Mouse (Mus musculus): ENCODE data around the gene Ddc.

Ddc gene

DNA sequence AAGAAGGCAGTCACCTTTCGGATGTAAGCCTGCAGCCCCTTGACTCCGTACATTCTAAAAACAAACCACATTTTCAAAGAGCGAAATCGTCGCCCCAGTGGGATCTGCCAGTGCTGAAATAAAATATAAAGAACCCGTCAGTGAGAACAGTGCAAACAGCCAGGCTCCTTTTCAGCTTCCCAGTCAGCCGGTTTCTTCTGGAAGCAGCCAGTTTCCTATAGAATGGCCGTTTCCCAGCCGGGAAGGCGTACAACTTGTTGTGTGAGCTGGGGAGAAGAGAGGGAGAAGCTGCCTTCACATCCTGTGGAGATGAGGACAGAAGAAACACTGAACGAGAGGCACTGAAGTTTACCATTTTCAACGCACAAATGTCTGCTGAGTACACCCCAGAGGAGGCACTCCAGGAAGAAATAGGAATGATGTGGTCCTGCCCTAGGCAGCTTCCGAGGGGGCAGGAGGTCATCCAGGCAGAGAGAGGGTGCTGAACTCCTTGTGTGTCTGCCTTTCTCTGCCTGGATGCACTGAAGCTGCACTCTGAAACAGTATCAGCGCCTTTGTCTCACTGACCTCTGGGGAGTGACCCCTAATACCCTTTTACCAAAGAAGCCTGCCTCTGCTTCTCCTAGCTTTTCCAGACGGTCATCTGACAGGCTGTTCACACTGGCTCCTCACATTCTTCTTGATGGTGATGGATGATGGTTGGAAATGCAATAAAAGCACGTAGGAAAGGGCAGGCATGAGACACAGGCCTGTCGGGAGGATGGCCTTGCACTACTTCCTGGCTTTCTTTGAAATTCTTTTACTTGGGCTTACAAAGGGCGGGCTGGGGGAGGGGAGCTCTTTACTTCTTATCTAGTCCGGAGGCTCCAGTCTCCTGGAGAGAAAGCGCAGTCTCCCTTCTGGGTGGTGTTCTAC is 75.5 kb downstream of the Ddc start:
- DNase-seq, result no peak

DNA sequence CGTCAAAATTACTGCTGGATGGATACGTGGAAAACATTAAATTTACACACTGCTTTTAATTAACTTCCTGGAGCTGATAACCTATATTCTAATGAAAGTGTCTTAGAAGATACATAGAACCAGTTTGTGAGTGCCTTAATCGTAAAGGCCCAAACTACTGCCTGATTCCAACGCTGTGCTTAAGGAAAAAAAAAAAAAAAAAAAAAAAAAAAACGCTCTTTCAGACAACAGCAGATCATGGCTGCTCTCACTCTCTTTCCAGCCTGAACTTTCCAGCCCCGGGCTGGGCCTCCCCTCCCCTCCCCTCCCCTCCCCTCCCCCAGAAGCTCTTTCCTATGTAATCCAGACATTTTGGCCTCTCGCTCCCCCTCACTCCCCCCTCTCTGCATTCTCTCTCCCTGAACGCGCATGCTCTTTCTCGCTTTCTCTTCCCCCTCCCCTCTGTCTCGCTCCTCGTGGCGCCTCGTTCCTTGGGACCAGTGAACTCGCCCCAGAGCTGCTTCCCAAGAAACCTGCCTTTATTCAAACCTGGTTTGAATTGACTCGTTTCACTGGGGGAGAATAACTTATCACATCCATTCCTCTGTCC is 76.5 kb downstream of the Ddc start:
- no peak for DNase-seq

DNA sequence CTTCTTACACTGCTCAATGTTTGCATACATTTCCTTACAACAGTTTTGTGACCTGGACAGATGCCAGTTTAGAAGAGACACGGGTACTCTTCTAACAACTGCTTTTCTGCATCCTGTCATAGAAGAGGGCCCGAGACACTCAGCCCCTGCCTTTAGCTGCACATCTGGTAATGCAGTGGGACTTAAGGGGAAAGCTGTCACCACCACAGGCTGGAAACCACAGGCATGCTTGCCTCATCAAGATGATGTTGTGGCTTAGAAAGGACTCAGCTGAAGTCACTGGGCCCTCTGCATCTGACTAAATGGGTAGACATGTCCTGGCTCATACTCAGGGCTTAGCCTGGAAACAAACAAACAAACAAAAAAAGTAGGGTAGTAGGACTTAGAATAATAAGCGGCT is 77.2 kb downstream of the Ddc start:
- no peak for DNase-seq

DNA sequence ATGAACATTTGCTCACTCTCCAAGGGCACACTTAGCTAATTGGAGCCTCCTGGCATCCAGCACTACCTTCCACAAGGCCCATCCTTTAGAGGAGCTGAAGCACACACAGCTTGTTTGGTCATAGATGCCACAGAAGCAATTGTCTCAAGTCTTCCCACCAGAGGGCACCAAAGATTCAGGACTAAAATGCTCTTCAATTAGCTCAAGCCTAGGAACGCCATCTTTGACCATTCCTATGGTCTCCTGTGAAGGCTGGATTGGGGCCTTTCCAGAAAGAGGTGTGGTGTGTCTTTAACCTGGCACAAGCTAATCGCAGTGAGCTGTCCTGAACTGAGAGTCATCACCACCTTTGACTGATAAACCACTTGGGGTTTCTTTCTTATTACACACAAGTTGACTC is 77.7 kb downstream of the Ddc start:
- peak; percentile 68 for DNase-seq

DNA sequence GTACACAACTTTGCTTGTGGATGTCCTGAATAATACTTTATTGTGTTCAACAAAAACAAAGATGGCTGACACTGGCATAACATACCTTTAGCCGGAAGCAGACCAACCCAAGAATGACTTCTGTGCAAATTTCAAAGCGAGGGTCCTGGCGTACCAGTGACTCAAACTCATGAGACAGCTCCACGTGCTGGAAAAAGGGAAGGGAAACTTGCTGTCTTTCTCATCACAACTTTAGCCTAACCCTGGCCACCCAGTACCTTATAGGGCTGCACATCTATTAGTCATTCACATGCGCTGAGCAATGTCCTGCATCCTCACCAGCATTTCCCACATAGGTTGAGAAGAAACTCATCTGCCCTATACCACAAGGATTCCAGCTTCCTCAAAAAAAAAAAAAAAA is 78.7 kb downstream of the Ddc start:
- no peak for DNase-seq

DNA sequence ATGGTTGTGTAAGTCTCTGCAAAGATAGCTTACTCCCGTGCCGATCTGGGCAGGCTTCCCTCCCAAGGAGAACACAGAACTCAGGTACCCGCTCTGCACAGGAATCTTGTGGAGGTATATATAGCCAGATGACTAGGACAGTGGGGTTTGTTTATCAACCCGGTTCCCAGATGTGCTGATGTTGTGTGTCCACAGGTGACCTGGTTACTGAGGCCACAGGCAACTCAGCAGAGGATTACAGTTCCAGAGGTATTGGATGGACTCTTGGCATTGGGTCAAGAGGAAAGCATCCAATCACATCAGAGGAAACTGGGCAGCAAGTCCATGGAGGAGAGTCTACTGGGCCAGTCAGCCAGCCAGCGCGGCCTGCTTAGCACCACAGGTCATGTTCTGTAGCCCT is 79.1 kb downstream of the Ddc start:
- DNase-seq, result no peak

DNA sequence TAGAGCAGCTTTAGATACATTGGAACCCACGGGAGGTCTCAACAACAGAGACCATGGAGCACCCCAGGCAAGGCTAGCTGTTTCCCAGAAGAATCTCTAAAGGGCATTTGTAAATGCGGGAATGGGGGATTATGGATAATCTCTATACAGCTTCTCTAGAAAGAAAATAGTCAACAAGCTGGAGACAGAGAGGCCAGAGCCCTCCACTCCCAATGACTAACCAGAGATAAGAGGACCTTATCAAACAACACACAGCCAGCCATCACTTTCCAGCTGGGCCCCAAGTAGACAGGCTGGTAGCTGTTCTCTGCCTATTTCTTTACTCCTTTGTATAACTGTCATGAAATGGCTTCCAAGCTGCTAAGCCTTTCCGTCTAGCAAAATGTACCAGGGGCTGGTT is 82.2 kb downstream of the Ddc start:
- DNase-seq, result no peak

DNA sequence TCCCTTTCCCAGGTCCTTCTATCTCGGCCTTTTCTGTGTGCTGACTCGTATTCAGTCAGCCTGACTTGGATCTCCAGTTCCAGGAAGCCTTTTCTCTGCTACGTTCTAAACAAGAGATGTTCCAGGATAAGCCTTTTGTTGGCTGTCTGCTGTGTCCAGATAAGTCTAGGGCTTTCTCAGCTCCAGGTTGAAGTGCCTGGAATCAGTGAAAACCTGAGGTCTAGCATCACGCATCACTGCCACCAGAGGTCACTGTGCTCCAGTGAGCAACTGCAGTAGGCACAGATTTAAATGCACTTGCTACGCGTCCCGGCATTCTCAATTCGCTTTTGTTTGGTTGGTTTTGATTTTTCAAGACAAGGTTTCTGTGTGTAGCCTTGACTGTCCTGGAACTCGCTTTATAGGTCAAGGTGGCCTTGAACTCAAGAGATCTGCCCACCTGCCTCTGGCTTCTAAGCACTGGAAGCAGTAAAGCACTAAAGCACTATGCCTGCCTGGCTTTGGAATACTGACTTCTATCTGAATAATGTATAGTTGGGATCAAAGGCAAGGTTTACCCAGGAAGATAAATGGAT is 86.0 kb downstream of the Ddc start:
- peak; percentile 62 for DNase-seq

DNA sequence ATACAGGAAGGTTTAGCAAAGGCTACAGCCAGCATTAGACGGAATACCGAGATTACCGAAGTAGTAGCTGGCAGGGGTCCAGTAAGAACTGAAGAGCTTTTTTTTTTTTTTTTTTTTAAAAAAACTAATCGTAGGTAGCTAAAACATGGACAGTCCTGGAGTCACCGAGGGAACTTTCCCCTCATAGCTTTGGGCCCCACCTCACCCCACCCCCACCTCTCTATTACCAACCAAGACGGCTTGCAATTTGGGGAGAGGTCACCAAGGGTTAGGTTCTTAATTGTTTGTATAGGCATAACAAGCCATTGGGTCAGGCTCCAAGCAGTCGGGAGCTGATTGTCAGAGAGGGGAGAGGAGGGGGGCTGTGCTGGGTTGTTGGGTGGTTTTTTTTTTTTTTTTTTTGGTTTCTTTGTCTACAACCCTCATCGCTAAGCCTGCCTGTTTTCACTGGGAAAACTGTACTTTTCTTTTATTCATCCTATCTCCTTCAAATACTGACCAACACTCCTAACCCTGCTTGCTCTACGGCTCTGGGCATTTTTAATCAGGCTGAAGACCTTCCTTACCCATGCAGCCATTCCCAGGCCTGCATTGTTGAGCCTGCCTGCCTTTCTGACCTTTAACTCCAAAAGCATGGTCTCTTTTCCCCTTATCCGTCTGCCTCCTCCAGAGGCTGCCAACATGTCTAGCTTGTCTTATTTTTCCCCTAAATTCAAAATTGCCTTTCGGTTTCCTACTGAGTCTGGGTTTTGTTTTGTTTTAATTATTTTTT is 88.4 kb downstream of the Ddc start:
- DNase-seq, result no peak

DNA sequence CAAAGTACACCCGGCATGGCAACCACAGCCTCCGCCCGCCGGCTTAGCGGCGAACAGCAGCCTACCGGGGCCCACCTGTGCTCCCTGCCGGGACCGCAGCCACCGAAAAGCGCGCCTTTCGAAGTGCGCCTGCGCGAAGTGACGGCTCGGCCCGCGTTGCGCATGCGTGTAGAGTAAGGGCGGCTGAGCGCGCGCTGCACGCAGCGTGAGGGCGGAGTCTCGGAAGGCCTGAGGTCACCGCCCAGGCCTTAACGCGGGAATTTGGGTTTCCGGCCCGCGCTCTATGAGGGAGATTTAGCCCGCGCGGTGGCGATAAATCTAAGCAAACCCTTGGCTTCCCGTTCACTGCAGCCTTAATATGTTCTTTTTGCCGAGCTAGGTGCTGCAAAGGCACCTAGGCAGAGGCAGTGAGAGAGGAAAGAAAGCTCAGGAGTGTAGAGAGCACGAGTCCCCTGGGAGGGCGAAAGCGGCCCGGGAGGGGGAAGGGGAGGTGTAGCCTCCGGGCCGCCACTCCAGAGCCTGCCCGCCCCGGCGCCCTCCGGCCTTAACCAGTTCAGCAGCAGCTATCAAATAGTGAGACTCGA is 89.0 kb downstream of the Ddc start, which contains the start of gene Fignl1:
Gene Fignl1 (minus strand): TSS at position 143 of the 584 bp plus-strand sequence.
- peak; percentile 92 for DNase-seq

DNA sequence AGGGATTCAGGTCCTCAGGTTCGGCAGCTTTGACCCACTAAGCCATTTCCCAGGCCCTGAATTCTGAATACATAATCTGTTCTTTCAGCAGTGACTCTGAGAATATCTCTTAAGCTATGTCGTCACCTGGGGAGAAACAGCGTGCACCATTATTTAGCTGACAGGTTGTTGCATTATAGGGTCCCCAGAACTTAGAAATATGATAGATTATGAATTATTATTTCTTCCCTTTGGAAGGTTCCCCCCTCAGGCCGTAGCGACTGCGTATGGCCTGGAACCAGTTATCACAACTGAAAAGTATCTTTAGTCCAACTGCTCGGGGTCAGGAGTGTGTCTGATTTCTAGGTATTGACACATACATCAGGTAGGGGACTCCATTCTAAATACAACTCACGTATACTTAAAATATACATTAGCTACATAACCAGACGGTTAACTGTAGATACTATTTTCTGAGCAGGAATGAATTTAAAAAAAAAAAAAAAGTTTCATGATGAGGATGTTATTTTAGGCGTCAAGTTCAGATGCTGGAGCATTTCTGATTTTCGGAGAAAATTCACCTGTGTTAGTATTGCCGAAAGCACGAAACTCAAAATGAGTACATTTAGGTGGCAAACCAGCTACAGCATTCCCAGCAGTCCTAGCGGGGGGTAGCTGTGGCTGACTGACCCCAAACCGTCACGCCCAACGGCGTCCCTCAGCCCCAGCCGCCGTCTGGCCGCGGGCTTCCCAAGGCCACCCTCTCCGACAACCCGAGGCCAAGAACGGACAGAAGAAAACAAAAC is 89.7 kb downstream of the Ddc start:
- DNase-seq, result no peak

DNA sequence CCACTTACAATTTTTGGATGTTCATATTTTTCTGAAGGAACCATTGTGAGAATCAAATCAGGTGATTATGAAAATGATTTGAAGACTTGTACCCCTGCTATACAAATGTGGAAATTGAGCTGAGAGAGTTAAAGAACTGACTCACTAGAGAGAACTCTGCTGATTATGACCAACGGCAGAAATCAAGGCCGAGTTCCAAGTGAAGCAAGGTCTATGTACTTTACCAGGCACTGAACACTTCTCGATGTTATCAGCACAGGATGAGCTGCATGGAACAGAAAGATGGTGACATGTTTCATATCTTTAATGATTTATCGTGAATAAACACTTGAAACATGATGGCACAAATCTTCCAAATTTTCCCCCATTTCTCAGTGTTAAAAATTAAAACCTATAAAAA is 92.0 kb downstream of the Ddc start:
- DNase-seq, result no peak

DNA sequence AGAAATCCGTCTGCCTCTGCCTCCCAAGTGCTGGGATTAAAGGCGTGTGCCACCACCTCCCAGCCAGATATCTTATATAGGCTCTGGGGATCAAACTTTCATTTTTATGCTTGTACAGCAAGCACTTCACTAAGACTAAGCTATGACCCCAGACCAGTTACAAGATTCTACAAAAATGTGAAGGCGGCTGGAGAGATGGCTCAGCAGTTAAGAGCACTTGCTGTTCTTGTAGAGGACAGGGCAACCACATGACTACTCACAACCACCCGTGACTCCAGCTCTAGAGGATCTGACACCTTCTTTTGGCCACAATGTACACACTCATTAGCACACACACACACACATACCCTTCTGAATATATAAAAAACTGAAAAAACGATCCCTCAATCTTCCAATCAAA is 93.5 kb downstream of the Ddc start:
- DNase-seq, result no peak

DNA sequence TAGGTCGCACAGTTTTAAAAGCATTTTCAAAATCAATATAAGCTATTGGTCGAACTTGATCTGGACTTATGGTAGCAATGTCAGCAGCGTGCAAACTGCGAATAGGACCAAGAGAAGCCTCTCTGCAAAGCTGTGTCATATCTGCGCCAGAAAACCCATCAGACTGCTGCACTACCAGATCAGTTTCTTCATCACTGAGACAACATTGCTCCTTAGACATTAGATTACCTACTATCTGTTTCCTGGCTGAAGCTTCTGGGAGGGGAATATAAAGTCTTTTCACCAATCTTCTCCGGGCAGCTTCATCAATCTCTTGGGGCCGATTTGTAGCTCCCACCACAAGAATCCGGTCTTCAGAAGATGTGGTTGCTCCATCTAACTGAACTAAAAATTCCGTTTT is 96.9 kb downstream of the Ddc start:
- no peak for DNase-seq

DNA sequence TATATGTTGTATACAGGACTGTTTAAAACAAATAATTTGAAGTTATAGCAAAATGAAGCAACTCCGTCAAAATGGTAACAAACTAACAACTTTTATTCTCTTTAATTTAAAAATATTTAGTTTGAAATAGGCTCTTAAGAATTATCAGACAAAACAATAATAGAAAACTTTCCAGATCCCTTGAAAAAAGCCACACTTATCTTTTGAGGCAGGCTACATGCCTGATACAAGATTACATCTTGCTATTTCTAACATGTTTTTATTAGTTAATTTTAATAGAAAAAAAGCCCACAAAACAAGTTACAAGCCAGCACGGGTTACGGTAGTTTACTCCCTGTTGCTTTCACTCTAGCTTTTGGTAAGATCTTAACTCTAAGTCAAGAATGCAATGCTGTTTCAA is 97.6 kb downstream of the Ddc start:
- no peak for DNase-seq

DNA sequence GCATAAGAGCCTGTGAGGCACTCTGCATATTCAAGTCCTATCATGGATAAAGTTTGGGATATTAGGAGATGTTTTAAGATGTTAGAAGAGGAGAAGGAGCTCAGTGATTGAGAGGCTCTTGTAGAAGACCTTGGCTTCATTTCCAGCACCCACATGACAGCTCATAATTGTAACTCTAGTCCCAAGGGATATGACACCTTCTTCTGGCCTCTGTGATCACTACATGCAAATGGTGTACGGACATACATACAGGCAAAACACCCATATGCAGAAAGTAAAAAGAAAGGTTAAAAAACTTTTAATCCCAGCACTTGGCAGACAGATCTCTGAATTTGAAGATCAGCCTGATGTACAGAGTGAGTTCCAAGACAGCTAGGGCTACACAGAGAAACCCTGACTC is 99.3 kb downstream of the Ddc start:
- DNase-seq, result no peak

DNA sequence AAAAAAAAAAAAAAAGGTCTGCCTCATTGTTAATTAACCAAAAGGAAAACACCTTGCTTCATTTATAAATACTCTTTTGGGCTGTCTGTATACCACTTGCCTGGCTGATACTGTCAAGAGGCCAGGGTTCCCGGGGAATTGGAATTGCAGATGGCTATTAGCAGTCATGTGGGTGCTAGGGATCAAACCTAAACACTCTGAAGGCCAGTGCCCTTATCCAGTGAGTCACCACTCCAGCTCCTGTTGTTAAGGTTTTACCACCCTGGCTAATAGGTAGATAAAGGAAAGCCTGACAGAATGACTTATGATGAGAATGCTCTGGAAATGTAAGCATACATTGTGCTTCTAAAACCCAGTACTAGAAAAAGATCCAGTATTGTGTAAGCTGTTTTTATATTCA is 103.3 kb downstream of the Ddc start:
- no peak for DNase-seq

DNA sequence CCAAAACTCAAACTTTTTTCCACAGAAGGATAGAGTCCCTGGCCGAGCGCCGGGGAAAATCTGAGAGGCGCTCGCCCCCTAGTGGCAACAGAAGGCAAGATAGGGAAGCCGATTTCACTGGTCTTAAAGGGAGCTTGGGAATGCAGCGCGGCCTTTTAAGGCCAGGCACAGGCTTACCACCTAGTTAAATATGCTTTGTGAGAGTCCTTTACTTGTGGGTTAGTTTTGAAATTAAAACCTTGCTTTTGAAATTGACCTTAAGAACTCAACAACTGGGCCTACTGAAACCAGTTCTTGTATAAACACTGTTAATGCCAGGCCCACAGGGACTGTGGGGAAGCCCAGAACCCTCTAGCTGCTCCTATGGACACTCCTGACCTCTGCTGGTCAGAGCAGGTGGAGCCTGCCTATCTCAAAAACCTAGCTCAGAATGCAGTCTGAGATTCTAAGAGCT is 109.4 kb downstream of the Ddc start:
- DNase-seq, result peak; percentile 76

DNA sequence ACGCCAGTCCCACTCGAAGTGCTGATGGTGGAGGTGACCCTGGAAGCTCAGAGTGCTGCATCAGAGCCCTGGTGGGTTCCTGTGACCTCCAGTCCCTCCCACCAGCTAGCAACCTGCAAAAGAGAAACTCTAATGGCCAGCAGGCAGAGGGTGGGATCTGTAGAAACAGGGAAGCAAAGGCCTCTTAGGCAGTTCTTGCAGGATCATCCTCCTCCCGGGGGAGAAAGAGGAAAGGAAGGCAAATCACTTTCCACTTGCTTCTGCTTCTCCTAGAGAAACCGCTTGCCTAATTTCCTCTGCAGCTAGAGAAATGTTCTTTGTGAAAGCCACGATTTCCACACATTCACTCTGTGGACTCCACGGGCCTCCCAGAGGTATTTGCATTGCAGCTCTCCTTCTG is 112.5 kb downstream of the Ddc start:
- DNase-seq, result no peak

DNA sequence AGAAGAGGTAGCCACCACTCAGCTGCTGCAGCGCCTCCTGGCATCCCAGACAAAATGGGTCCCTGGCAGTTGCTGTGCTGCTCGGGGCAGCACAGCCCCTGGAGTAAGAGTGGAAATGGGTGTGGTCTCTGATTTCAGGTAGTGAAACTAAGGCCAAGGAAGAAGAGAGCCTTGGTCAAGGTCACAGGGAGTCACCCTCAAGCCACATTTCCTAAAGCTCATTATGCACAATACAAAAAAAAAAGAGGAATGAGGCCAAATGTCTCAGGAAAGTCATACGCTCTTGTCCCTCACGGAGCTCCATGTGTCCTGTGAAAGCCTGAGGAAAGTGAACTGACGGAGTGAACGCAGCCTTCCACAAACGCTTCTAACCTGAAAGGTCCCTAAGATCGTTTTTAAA is 116.2 kb downstream of the Ddc start:
- DNase-seq, result no peak

DNA sequence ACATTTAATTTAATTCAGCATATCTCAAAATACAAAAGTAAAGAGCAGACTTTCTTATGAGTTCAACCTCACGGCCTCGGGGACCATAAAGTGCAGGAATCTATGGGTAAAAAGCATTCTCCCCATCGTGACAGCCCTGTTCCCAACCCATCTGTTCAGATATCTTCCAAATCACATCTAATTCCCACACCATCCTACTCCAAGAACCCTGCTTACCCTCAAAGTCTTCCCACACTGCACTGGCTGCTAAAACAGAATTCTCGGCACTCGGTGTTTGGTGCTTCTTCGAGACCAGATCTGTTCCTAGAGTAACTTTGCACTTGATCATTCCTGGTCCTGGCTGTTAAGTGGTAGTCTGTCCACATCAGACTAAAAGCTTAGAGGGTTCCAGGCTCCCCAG is 119.6 kb downstream of the Ddc start:
- no peak for DNase-seq

DNA sequence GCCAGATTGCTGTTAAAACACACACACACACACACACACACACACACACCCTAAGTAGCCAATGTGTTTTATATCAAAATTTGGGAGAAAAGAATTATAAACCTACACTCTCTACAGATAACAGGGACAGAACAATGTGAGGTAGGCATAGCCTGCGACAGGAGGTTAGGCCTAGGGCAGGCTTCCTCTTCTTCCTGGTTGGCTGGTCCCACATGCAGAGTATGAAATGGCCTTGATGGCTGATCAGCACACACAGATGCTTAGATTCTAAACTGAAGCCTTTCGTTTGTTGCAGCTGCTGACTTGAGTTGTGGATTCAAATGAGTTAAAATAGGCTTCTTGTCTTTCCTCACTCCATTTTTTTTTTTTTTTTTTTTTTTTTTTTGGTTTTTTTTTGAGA is 120.1 kb downstream of the Ddc start:
- DNase-seq, result no peak
